Mouse (Mus musculus) liver, adult 2 months (tissue): ENCODE measurements around the gene Psg16. TPM values are rescaled to one million over a fixed set of nuclear protein-coding genes. Genes with fewer than 3 reads are reported as not detected.

ENCODE experiments used
- DNase-seq: peaks from one replicate; pipeline ENCODE4 v3.0.0-alpha.2; 2011; ENCODE audit warnings: low read depth, low spot score; ENCODE audit errors: extremely low read depth
- H3K27ac ChIP-seq: fragments of 200-500 bp; replicated peaks from 2 replicates; pipeline ENCODE4 v1.5.1; 2012; ENCODE audit warnings: low read depth, mild to moderate bottlenecking, control low read depth, inconsistent platforms, low read length; ENCODE audit not compliant: insufficient read depth
- H3K27me3 ChIP-seq: fragments of 200-500 bp; 2 replicates; pipeline ENCODE4 v1.6.1; 2012; ENCODE audit warnings: mild to moderate bottlenecking, moderate library complexity, low read length, inconsistent platforms; ENCODE audit not compliant: control insufficient read depth, insufficient read depth
- H3K36me3 ChIP-seq: fragments of 200-500 bp; 2 replicates; pipeline ENCODE4 v1.6.1; 2012; ENCODE audit warnings: low read length, inconsistent platforms; ENCODE audit not compliant: control insufficient read depth, insufficient read depth
- H3K4me1 ChIP-seq: fragments of 200-500 bp; 2 replicates; pipeline ENCODE4 v1.6.1; 2011; ENCODE audit warnings: low read length; ENCODE audit not compliant: control insufficient read depth, insufficient read depth
- H3K4me3 ChIP-seq: fragments of 200-500 bp; 2 replicates; pipeline ENCODE4 v1.5.1; 2011; ENCODE audit warnings: low read depth, mild to moderate bottlenecking, control low read depth, low read length, moderate library complexity; ENCODE audit not compliant: insufficient read depth
- H3K79me2 ChIP-seq: fragments of 200-500 bp; 2 replicates; pipeline ENCODE4 v1.6.1; 2012; ENCODE audit warnings: inconsistent platforms, mild to moderate bottlenecking, low read length, moderate library complexity; ENCODE audit not compliant: control insufficient read depth, insufficient read depth
- H3K9ac ChIP-seq: fragments of 200-500 bp; 2 replicates; pipeline ENCODE4 v1.6.1; 2012; ENCODE audit warnings: low read depth, mild to moderate bottlenecking, control low read depth, inconsistent platforms, low read length
- CTCF ChIP-seq: fragments of 200-500 bp; IDR thresholded peaks from 2 replicates; pipeline ENCODE4 v1.5.1; 2011; ENCODE audit warnings: low read depth, low read length, control low read depth
- POLR2A ChIP-seq: fragments of 200-500 bp; IDR thresholded peaks from 2 replicates; pipeline ENCODE4 v1.6.1; 2011; ENCODE audit warnings: low read length, control low read depth; ENCODE audit not compliant: insufficient read depth; ENCODE audit errors: extremely low read depth
- WGBS: fragments of 180-500 bp; shearing (Covaris S2); methylation state at CpG from one replicate; pipeline ENCODE4 v1.1.7; 2018; 5-methylcytosine and 5-hydroxymethylcytosine counted together
- polyA plus RNA-seq: library from polyadenylated mRNA; depleted of rRNA; stranded (reverse); fragments of >200 nt; gene quantifications from 2 replicates; pipeline ENCODE4 v1.2.3, GENCODE M21; 2012; rRNA removed
- total RNA-seq: library from RNA; depleted of rRNA; stranded (reverse); fragments of >200 nt; gene quantifications from 2 replicates; pipeline ENCODE4 v1.2.3, GENCODE M21; 2014; rRNA removed

The Psg16 gene
- not detected in 2 replicates for total RNA-seq
- not detected in 2 replicates for polyA plus RNA-seq

DNA sequence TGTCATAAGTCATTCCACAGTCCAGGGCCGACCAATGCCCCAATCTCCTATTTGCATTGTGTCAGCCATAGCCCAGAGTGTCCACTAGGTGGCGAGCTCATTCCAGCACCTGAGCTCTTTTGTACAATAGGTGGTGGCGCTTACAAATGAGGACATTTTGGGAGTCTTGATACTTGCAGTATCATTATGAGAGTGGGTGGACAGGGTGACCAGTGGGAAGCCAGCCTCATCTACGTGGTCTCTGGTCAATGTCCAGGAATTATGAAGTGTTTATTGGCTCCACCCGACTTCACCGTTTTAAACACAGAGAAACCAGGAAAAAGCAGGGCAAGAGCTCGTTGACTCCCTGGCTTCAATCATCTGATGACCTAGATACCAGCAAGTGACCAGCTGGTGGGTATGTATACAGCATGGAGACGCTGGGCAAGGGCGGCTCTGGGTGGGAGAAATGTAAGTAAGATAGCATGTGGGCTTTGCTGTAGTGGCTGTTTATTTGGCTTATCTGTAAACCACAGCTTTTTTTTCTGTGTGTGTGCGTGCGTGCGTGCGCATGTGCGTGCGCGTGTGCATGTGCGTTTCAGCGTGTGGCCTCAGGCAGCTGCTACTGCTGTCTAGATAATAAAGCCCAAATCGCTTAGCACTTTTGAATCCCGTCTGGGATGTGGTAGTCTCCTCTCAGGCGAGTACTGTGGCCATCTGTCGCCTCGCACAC is at the start of gene Psg16:
Psg16 (plus strand) TSS at position 137 of the 712 bp plus-strand sequence.
- Histone ChIP-seq H3K79me2 (no peaks in the 10 kb centered on the region), H3K4me1 (no peaks in the 10 kb centered on the region), H3K27me3 (no peaks in the 10 kb centered on the region), H3K36me3 (no peaks in the 10 kb centered on the region), H3K27ac (no peak within 1 kb of the TSS), H3K9ac (no peak within 1 kb of the TSS), H3K4me3 (no peak within 1 kb of the TSS)
- 68% methylated on average over 23 of the region's 23 CpGs for WGBS
- no peak for TF ChIP-seq POLR2A
- TF ChIP-seq CTCF = peak; percentile 84
- DNase-seq = peak; percentile 42

DNA sequence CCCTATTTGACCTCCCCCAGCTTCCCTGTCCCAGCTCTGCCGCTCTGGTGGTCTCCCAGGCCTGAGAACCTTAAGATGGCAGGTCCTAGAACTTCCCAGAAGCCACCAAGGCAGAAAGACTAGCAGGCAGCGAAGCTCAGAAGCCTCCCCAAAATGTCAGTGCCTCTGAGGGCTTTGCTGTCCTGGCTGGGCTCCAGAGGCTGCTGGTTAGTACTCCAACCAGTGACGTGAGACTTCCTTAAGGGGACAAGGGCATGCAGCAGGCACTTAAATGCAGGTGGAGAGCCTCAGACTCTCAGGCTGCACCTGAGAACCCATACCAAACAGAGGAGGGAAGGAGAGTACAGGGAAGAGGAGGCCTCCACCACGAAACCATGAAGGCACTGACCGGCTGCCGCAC is 49.7 kb upstream of the Psg16 start:
- Histone ChIP-seq H3K36me3 (0 out of 2 replicates have a peak, but pooled peaks cover 1% of the 10 kb centered on the region), H3K79me2 (peaks cover 56% of the 10 kb centered on the region), H3K27me3 (no peaks in the 10 kb centered on the region), H3K4me1 (peaks cover 29% of the 10 kb centered on the region), H3K9ac (peak overlapping the region; percentile 37), H3K4me3 (no peak overlapping the region), H3K27ac (peak overlapping the region; percentile 53)
- peak; percentile 29 for DNase-seq
- 66% methylated on average over 6 of the region's 6 CpGs for WGBS
- TF ChIP-seq POLR2A (no peak), CTCF (no peak)

DNA sequence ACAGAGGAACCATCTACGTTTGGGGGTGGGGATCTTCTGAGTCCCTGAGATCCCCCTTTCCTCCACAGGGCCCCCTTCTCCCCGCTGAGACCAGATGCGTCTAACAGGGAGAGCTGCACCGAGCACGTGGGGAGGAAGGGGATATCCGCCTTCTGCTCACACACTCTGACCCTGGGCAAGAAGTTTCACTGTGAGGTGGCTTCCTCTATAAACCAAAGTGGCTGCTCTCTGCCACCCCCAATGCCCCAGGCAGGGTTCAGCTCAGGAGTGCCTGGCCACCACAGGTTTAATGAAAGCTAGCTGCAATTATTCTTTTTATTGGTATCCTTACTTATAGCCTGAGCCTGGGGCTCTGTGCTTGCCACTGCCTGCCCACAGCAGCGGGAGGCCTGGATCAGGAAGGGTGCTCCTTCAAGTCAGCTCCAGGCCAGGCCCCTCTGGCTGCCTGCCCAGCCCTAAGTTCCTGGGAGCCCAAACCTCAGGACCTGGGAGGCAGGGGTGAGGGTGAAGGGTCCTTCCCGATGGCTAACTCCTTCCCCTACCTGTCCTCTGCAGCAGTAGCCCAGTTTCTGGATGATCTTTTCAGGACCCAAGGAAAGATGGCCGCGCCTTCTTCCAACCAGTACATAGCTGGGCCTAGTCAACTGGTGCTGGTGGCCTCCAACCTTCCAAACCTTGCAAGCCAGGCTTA is 48.9 kb upstream of the Psg16 start:
- Histone ChIP-seq H3K9ac (peak overlapping the region; percentile 37; the same call in 1 of the 2 replicates), H3K4me3 (no peak overlapping the region), H3K27me3 (no peaks in the 10 kb centered on the region), H3K79me2 (peaks cover 56% of the 10 kb centered on the region), H3K27ac (peak overlapping the region; percentile 53), H3K36me3 (0 out of 2 replicates have a peak, but pooled peaks cover 1% of the 10 kb centered on the region), H3K4me1 (peaks cover 29% of the 10 kb centered on the region)
- TF ChIP-seq CTCF (no peak), POLR2A (no peak)
- DNase-seq = no peak
- 70% methylated on average over 10 of the region's 10 CpGs for WGBS

DNA sequence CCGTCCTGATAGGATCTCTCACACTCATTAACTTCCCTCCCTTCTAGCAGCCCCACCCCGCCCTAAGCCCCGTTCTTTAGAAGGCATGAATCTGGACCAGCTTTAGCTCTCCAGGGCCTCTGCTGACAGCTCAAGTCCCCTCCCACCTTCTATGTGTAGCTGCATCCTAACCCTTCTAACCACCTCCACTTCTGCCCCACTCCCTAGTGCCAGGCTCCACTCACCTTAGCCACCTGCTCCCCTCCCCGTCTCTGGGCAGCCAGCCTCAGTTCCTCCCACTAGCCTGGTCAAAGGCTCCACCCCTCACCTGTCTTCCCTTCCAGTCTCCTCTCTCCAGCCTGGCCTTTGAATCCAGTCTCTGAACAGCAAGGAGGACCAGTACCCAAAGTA is 48.3 kb upstream of the Psg16 start:
- Histone ChIP-seq H3K4me1 (peaks cover 29% of the 10 kb centered on the region), H3K36me3 (0 out of 2 replicates have a peak, but pooled peaks cover 1% of the 10 kb centered on the region), H3K79me2 (peaks cover 54% of the 10 kb centered on the region), H3K27ac (peak overlapping the region; percentile 53), H3K27me3 (no peaks in the 10 kb centered on the region), H3K9ac (no peak overlapping the region), H3K4me3 (no peak overlapping the region)
- TF ChIP-seq CTCF (no peak), POLR2A (no peak)
- WGBS = 53% methylated on average over 4 of the region's 4 CpGs
- no peak for DNase-seq

DNA sequence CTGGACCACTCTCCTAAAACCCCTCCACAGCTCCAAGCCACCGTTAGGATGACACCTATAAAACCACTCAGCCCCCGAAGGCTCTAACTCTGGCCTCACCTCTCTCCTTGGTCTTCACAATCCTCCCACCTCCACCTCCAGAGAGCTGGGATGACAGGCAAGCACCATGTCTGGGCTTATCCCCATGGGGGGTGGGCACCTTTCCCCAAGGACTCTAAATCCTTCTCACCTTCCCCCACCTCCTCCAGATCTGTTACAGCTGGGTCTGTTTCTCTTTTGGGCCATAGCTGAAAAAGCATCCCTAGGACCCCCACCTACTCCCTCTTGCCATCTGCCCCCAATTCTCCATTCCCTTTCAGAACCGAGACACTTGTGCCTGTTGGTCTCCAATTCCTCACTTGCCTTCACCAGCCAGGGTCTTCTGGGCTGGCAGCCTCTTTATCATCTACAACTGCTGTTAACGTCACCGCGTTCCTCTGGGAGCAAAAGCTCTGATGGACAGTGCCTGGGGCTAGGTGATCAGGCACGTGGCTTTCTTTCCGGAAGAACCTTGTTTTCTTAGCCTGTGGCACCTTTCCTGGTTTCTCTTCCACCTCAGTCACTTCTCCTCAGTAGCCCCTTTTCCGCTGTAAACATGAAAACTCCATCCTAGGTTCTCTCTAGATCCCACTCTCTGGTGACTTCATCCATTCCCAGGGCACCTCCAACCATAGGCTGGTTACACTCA is 47.8 kb upstream of the Psg16 start:
- Histone ChIP-seq H3K27ac (no peak overlapping the region), H3K27me3 (no peaks in the 10 kb centered on the region), H3K79me2 (peaks cover 50% of the 10 kb centered on the region), H3K4me1 (peaks cover 29% of the 10 kb centered on the region), H3K36me3 (0 out of 2 replicates have a peak, but pooled peaks cover 1% of the 10 kb centered on the region), H3K4me3 (no peak overlapping the region), H3K9ac (no peak overlapping the region)
- no peak for DNase-seq
- TF ChIP-seq CTCF (no peak), POLR2A (no peak)
- 76% methylated on average over 9 of the region's 9 CpGs for WGBS
